Mouse (Mus musculus) ES-CJ7 (cell line): ENCODE results near the gene Ptger4.

Experiments
- DNase-seq: peaks from one replicate; pipeline ENCODE4 v3.0.0; 2011; ENCODE audit warnings: low read depth, low spot score

Ptger4 gene

DNA sequence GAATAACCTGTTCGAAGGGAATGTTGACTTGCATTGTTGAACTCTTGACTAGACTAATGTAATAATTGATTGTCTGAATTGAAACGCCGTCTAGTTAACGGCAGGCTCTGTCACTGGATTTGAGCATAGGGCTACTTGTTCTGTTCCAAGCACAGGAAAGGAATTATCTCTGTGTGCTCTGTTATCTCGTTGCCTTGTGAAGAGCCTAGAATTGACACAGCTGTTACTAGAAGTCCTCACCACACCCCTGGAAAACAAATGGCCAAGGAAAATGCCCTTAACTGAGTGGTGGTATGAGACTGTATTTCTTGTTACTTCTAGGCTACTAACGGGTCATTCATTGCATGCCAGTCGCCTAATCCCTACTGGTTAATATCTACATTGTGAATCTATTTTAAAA lies 5.9 kb downstream of the Ptger4 start:
- DNase-seq = no peak

DNA sequence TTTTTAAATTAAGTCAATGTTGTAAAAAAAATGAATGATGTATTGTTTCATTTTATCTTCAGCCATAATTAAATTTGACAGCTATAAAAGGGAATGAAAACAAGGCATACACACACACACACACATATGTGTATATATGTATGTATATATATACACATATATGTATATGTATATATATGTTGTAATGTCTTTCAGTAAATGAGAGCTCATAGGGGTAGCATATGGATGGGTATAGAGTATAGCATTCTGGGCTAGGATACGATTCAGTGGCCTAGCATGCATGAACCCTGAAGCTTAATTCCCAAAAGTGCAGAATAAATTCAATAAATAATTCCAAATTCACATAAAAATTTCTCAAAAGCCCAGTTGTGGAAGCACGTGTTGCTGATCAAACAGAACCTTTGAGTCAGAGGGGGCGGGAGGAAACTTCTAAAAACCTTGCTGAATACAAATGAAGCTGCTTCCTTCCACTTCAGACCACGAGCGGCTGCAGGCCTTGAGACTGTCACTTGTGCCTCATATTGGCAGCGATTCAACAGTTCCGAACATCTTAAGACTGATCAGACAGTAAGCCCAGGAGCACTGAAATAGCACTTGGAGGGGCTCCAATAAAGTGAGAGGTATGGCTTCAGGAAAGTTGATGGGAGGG lies 6.9 kb downstream of the Ptger4 start:
- DNase-seq = no peak

DNA sequence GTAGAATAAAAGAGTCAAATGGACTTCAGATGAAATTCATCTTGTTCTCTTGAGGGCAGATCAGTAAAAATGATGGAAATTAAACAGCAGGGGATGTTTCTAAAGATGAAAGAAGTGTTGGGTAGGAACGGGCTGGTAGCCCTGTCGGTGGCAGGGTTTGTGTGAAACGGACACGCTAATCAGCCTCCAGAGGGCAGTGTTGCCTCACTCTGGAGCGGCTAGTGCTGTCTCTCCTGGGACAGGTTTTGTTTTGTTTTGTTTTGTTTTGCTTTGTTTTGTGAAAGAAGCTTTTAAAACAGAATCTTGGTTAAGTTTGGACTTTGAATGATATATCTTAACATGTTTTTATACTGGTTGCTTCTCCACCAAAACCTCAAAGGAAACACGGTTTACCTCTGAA lies 7.4 kb downstream of the Ptger4 start:
- peak; percentile 75 for DNase-seq

DNA sequence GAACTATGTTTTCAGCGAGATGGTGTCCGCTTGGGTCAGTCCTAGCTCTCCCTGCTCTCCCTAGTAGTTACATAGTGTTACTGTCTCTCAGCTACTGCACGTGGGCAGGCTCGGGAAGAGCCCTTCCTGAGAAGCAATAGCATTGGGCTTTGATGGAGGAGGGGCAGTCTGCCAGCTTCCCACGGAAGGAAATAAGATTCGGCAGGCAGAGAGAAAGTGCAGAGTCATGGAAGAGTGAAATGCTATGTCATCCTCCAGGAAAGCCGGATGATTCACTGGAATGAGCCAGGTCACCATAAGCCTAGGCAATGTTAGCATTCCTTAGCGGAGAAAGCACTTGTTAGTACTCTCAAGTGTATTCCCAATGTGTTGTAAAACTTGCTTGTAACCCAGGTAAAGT lies 8.5 kb downstream of the Ptger4 start:
- DNase-seq = peak; percentile 36

DNA sequence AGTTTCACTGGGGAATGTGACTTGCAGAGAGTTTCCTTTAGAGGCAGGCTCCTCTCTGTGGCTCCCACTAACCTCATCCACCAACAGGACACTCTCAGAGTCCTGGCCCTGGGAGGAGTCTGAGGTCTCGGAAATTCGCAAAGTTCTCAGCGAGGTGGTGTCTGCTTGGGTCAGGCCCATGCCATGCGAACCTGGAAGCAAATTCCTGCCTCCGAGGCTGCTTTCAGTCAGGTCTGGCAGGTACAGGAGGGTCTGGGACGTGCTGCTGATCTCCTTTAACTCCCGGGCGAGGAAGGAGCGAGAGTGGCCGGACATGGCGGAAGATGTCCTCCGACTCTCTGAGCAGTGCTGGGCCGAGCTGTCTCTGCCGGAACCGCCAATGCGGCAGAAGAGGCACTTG lies 9.3 kb downstream of the Ptger4 start:
- peak; percentile 23 for DNase-seq

DNA sequence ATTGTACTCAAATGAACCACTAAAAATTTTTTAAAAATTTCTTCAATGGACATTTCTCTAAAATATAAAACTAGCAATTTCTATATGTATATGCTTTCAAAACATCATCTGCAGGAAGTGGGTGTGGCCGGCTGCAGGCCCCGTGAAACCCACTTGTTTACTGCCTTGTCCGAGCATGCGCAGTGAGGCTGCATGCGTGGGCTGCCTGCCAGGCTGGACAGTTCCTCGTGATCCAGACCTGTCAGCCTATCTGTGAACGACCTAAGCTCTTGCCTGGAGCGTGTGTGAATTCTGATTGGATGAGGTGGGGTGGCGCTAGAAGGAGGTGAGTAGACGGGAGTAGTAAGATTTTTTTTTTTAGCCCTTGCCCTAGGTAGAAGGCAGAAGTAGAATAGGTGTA lies 13.2 kb downstream of the Ptger4 start:
- DNase-seq = peak; percentile 54

DNA sequence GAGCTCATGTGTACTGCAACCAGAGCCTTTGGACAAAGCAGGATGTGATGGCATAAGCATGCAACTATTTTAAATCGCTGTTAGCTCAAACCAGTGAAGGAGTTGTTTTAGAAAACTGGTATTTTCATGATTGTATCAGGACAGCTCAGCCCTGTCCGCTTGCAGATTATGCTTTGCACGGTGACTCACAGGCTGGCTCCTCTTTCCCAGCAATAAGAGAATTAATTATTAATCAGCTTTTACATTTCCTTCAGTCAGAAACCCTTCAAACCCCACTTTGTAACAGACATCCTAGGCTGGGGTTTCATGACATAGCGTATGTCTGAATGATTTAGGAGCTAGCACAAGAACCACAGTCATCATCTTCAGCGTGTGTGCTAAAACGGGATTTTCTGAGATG lies 23.5 kb downstream of the Ptger4 start:
- no peak for DNase-seq

DNA sequence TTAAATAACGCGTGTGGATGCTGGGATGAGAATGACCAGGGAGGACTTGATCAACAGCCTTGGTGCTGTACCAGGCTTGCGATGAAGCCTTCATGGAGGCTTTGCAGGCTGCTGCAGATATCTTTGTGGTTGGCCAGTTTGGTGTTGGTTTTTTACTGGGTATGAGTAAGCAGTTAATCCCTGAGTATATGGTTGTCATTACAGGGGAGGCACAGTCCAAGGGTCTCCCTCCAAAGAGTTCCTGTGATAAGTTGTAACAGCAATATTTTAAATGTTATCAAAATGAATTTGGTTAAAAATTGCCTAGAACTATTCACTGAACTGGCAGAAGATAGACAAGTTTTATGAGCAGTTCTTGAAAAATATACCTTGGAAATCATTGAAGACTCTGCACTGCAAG lies 34.9 kb downstream of the Ptger4 start:
- no peak for DNase-seq

DNA sequence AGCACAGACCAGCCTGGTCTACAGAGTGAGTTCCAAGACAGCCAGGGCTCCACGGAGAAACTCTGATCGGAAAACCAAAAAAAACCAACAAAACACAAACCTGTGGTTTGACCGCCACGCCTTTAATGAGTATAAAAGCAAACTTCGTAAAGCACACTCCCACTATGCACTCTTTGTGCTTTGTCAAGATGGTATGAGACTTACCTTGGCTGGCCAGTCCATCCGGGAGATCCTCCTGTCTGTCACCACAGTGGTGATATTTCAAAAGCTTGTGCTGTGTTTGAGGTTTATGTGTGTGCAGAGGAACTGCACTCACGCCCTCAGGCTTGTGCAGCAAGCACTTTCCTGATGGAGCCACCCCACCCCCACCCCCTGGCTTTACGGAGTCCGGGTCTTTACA lies 38.8 kb downstream of the Ptger4 start:
- DNase-seq = no peak

- no peak for DNase-seq
Observed at GRCm38 (mm10) chr15:5196691-5197090, 47.3 kb downstream of the Ptger4 start.

DNA sequence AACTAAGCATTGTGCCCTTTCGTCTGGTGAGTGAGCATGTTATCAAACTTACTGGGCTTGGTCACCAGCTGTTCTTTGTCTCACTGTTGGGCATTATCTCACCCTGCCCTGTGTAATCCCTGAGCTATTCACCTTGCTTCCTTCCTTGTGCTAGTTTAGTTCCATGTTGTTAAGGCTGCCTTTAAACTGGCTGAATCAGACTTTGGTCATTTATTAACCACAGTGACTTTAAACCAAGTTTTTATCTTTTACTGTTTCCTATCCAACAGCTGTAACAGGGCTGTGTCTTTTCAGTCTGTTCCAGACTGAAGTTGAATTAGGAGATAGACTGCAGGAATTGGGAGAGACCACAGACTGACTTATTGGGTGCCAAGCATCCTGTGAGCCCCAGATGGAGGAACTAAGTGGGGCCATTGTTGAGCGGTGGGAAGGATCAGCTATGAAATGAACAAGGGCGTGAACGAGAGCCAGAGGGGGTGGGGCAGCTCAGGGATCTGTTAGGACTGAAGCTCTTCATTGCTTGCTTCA lies 47.9 kb downstream of the Ptger4 start:
- no peak for DNase-seq

DNA sequence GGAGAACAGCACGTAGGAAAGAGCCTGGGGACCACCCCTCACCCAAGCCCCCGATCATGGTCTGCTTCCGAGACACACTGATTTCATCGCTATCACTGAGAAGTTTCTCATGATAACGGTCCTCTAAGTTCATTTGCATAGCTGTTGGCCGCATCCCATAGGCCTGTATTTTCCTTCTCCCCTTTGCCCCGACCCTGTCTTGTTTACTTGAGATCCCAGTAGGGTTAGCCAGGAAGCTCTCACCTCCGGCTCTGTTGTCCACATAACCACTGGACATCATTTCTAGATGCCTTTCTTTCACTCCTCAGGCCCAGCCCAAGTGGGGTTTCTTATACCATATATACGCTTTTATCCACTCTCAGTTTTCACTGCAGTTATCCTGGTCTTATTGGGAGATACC lies 49.1 kb downstream of the Ptger4 start:
- no peak for DNase-seq

DNA sequence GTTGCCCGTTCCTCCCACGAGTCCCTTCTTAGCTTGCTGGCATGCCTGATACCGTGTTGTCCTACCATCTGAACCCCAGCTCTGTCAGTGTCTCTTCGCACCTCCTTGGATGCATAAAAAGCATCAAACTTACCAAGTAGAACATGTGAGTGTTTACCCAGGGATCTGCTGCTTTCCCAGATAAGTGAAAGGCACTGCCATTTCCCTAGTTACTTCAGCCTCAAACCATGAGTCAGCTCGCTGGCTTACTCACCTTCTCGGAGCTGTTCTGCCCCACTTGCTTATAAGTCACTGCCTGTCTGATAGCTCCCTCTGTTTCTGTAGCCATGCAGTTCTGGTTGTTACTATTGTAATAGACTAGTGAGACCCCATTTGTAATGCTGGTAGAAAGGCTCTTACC lies 49.5 kb downstream of the Ptger4 start:
- no peak for DNase-seq

DNA sequence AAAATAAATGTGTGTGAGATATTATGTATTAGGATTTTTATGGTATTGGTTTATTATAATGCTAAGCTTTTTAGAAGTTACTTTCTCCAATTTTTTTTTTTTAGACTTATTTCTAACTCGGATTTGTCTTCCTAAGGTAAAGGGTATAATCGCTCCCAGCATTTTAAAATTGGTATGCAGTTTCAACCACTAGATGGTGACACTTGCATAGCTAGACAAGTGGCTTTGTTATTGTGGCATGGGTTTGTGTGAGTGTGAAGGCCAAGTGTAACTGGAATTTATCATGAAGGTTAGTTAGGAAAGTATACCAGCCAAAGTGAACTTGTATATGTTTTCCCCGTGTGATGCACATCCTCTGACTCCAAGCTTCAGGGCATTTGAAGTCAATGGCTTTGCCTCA lies 50.2 kb downstream of the Ptger4 start:
- DNase-seq = peak; percentile 26

DNA sequence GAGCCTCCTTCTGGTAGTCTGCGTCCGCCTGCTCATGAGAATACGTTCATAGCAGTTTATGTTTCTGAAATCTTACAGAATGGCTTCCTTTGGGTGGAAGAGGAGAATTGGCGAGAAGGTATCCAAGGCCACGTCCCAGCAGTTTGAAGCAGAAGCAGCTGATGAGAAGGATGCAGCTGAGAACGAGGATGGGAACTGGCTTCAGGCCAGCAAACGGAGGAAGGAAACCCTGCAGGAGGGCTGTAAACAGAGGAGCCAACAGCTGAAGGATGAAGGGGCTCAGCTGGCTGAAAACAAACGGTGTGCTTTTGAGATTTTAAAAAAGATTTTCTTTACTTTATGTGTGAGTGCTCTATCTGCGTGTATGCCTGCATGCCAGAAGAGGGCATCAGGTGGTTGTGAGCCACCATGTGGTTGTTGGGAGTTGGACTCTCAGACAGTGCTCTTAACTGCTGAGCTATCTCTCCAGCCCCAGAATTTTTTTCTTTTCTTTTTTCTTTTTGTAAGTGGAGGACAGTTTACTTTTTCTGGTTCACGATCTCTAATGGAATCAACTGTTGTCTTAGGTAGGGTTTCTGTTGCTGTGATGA lies 54.4 kb downstream of the Ptger4 start:
- DNase-seq = peak; percentile 24

DNA sequence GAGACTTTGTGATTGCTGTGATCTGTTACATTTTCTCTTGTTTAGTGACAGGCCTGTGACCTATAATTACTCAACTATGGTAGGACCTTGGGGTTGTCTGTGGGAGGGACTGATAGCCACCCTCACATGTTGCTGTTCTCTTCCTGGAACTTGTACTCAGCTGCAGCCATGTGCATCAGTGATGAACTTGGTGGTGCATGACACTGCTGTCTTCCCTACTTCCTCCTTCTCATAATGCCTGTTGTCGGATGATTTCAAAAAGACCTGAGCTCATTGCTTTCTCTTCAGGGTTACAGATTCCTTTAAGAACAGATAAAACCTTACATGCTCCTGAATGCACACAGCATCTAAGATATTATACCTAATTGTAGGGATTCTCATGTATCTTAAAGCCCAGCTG lies 56.0 kb downstream of the Ptger4 start:
- no peak for DNase-seq

DNA sequence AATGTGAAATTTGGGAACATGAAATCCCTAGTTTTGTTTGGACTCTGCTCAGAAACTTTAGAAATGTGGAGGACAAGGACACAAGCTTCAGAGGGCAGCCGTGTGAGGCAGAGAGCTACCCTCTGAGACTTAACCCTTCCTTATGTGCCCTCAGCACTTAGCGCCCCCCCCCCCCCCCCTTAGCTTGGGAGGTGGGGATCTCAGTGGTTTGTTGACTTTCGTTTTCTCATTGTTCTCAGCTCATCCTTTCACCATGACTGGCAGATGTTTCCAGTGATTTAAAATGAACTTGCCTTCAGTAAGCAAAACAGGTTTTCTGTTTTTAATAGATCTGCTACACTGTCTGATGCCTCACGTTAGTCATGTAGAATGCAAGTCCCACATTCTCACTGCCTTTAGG lies 56.9 kb downstream of the Ptger4 start:
- DNase-seq = no peak

GRCm38 (mm10) chr15:5186293-5186675 lies 57.7 kb downstream of the Ptger4 start:
- no peak for DNase-seq

- DNase-seq = peak; percentile 80
Observed at GRCm38 (mm10) chr15:5185366-5186292, 58.4 kb downstream of the Ptger4 start, which contains the start of gene Ttc33. Ttc33 (plus strand) TSS chr15:5185525.

- peak; percentile 44 for DNase-seq
Observed at GRCm38 (mm10) chr15:5184668-5185330, 59.2 kb downstream of the Ptger4 start.

DNA sequence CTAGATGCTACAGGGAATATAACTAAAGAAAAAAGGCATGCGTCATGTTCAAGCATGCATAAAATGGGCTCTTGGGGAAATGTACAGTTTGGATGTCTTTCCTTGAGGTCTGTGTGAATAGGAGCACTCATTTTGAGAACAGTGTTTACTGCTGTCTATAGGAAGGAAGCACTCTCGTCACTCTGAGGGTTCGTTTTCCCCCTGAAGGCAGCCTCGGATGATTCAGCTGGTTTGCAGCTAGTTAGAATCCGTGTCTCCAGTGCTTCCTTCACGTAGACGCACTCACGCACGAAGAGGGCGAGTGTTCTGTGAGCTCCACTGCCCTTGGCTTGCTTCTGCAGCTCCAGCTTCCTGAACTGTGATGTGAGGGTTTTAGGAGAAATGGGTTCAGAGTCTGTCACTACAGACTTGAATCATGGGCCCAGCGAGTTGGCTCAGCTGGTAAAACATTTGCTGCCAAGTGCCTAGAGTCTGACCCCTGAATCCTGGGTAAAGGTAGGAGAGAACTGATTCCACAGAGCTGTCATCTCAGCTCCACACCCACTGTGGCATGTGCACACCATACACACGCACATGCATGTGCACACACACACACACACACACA lies 70.7 kb downstream of the Ptger4 start:
- DNase-seq = no peak
